Mouse (Mus musculus) ES-E14 (cell line): ENCODE results near the gene Tnrc18. TPM values are rescaled to one million over a fixed set of nuclear protein-coding genes. Genes with fewer than 3 reads are reported as not detected.

Experiments used
- DNase-seq: peaks from one replicate; pipeline ENCODE4 v3.0.0-alpha.2; 2013; ENCODE audit warnings: low read depth, low spot score
- H3K27ac ChIP-seq: 2 replicates; pipeline ENCODE4 v1.5.1; 2012; ENCODE audit warnings: low read depth, mild to moderate bottlenecking, low read length, moderate library complexity, mixed read lengths; ENCODE audit not compliant: poor library complexity, insufficient read depth, severe bottlenecking
- H3K36me3 ChIP-seq: 2 replicates; pipeline ENCODE4 v1.6.1; 2012; ENCODE audit warnings: mild to moderate bottlenecking, low read length, moderate library complexity, mixed read lengths; ENCODE audit not compliant: control insufficient read depth, poor library complexity, insufficient read depth, severe bottlenecking
- H3K4me1 ChIP-seq, 2 experiments: fragments of 150-350 bp in 1 of 2; sonication (generic) in 1 of 2; 2 replicates each; pipeline ENCODE4 v1.6.1; 2012; ENCODE audit warnings: low read length in 2 of 2, mild to moderate bottlenecking in 1 of 2, mixed read lengths in 1 of 2; ENCODE audit not compliant: control insufficient read depth in 2 of 2, insufficient read depth in 2 of 2, poor library complexity in 1 of 2
- H3K4me3 ChIP-seq, 2 experiments: fragments of 150-350 bp in 1 of 2; sonication (generic) in 1 of 2; 2 replicates each; pipeline ENCODE4 v1.5.1; 2012; ENCODE audit warnings: low read length in 2 of 2, low read depth in 1 of 2, mild to moderate bottlenecking in 1 of 2, mixed read lengths in 1 of 2; ENCODE audit not compliant: insufficient read depth in 1 of 2, poor library complexity in 1 of 2, severe bottlenecking in 1 of 2
- H3K9ac ChIP-seq: 2 replicates; pipeline ENCODE4 v1.6.1; 2012; ENCODE audit warnings: low read depth, mild to moderate bottlenecking, low read length, mixed read lengths; ENCODE audit not compliant: poor library complexity, insufficient read depth, severe bottlenecking
- H3K9me3 ChIP-seq: fragments of 150-350 bp; sonication (generic); 2 replicates; pipeline ENCODE4 v1.6.1; 2012; ENCODE audit warnings: low read depth, mild to moderate bottlenecking, low read length; ENCODE audit not compliant: control insufficient read depth, insufficient read depth
- CHD2 ChIP-seq: IDR thresholded peaks from 2 replicates; pipeline ENCODE4 v1.6.1; 2014; ENCODE audit warnings: mild to moderate bottlenecking, low read depth, low read length, inconsistent platforms
- HCFC1 ChIP-seq: IDR thresholded peaks from 2 replicates; pipeline ENCODE4 v1.6.1; 2012; ENCODE audit warnings: low read length, inconsistent platforms, borderline replicate concordance; ENCODE audit not compliant: insufficient read depth
- MAFK ChIP-seq: IDR thresholded peaks from 2 replicates; pipeline ENCODE4 v1.6.1; 2014; ENCODE audit warnings: mild to moderate bottlenecking, low read depth, low read length, inconsistent platforms; ENCODE audit not compliant: insufficient read depth
- ZC3H11A ChIP-seq: IDR thresholded peaks from 2 replicates; pipeline ENCODE4 v1.6.1; 2012; ENCODE audit warnings: low read depth, mild to moderate bottlenecking, inconsistent platforms, low read length, borderline replicate concordance
- ZNF384 ChIP-seq: IDR thresholded peaks from 2 replicates; pipeline ENCODE4 v1.6.1; 2012; ENCODE audit warnings: low read depth, low read length, inconsistent platforms
- in situ Hi-C, 2 experiments: fragments of 600-800 bp; cut with MboI; formaldehyde crosslinking; loops; one replicate each; pipeline ENCODE4 v1.15.1; 2025; ENCODE audit warnings: low sequenced_read_pairs in 2 of 2, inconsistent platforms in 1 of 2; ENCODE audit not compliant: unreplicated experiment in 2 of 2
- total RNA-seq: library from RNA; depleted of rRNA; stranded (reverse); fragments of 300-350 nt; gene quantifications from 2 replicates; pipeline ENCODE4 v1.2.3, GENCODE M21; 2012

The Tnrc18 gene
- total RNA-seq, 1 experiment, result 20.7 TPM

DNA sequence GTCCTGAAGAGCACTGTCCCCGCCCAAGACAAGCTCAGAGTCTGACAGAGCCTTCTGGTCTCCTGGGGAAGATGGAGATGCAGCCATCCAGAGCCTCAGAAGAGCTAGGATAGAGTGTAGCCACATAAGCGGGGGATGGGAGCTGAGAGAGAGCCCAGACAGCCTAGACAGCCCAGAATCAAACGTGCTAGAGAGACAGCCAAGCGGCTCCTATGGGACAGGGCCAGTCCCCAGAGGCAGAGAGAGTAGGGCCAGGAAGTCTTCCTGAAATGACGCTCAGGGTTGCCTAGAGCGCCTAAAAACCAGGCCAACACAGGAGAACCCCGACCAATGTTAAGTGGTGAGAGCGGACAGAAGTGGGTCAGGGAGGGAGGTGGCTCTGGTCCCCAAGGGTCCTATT, 39.3 kb downstream of the Tnrc18 start:
- no peak for DNase-seq
- H3K9ac ChIP-seq, result 0 out of 2 replicates have a peak overlapping the region, but pooled peaks have one; percentile 32
- no peak overlapping the region for H3K27ac ChIP-seq
- H3K4me3 ChIP-seq, result 0 out of 4 replicates have a peak overlapping the region, but pooled peaks of 1 of the 2 experiments have one; percentile 6
- H3K4me1 ChIP-seq, result peaks cover 0 to 17% of the 10 kb centered on the region in 2 experiments; a peak in 1 of 4 replicates
- in situ Hi-C loops, result no loop called here
- no peak for TF ChIP-seq ZC3H11A
- no peak for TF ChIP-seq HCFC1
- TF ChIP-seq MAFK, result no peak
- TF ChIP-seq CHD2, result no peak
- TF ChIP-seq ZNF384, result no peak
- H3K9me3 ChIP-seq, result no peaks in the 10 kb centered on the region
- peaks cover 5% of the 10 kb centered on the region; the same call in 1 of the 2 replicates for H3K36me3 ChIP-seq

DNA sequence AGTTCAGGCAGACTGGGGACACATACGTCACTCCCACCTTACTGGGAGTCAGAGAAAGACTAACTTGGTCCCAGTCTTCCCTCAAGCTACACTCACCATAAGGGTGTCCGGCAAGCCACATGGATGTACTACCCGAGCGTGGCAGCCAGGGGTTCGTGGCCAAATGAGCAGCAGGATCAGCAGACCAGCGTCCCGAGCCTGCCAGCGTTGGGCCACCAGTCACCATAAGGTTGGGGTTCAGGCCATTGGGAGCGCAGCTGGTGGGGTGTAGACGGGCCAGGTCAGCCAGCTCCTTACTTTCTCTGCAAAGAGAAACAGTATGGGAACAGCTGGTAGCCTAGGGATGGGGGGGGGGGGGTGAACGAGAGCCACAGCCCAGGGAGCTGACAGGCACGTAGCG, 41.4 kb downstream of the Tnrc18 start:
- DNase-seq, result no peak

DNA sequence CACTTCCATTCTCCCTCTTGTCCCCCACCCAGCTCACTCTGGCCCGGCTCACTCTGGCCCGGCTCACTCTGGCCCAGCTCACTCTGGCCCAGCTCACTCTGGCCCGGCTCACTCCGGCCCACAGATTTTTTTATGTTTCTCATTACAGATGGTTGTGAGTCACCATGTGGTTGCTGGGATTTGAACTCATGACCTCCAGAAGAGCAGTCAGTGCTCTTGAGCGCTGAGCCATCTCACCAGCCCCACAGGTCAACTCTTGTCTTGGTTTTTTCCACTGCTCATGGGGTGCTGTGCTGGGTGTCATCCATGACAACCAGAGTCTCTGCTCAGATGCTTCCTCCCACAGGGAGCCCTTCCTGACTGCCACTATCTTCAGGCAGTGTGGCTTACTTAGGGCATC, 42.7 kb downstream of the Tnrc18 start:
- Histone ChIP-seq H3K9ac (no peak overlapping the region), H3K4me3 (no peak overlapping the region), H3K4me1 (peaks cover 0 to 12% of the 10 kb centered on the region in 2 experiments; a peak in 2 of 4 replicates), H3K9me3 (no peaks in the 10 kb centered on the region), H3K36me3 (peaks cover 21% of the 10 kb centered on the region; the same call in 1 of the 2 replicates), H3K27ac (no peak overlapping the region)
- TF ChIP-seq CHD2 (no peak), HCFC1 (no peak), ZC3H11A (no peak), ZNF384 (no peak), MAFK (no peak)
- no peak for DNase-seq
- in situ Hi-C loops, result no loop called here

More for the DNA sequence above, 41.4 kb downstream of the Tnrc18 start:
- Histone ChIP-seq H3K9ac (no peak overlapping the region), H3K4me3 (no peak overlapping the region), H3K36me3 (peaks cover 21% of the 10 kb centered on the region; the same call in 1 of the 2 replicates), H3K9me3 (no peaks in the 10 kb centered on the region), H3K4me1 (peaks cover 0 to 10% of the 10 kb centered on the region in 2 experiments; a peak in 1 of 4 replicates), H3K27ac (no peak overlapping the region)
- in situ Hi-C loops, result no loop called here
- TF ChIP-seq HCFC1 (no peak), ZNF384 (no peak), ZC3H11A (no peak), MAFK (no peak), CHD2 (no peak)

DNA sequence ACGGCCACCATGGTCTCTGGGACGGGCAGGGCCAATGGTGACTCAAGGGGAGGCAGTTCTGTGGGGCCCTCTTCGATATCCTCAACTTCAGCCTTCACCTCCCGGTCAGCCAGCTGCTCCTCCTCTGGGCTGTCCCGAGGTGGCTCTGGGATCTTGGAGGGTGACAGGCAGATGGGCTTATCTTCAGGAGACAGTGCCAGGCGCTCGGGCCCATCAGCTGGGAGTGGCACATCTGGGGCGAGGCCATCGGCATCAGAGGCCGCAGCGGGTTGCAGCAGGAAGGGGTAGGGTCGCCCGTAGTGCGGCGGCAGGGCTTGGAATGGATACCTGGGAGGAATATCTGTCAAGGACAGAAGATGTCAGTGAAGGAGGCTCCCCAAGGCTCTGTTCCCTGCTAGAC, 45.5 kb downstream of the Tnrc18 start:
- H3K4me3 ChIP-seq, result no peak overlapping the region
- TF ChIP-seq HCFC1 (no peak), ZC3H11A (no peak), MAFK (no peak), CHD2 (no peak), ZNF384 (no peak)
- no peaks in the 10 kb centered on the region for H3K9me3 ChIP-seq
- no peak overlapping the region for H3K9ac ChIP-seq
- no peak overlapping the region for H3K27ac ChIP-seq
- in situ Hi-C loops, result no loop called here
- H3K36me3 ChIP-seq, result peaks cover 21% of the 10 kb centered on the region; the same call in 1 of the 2 replicates
- H3K4me1 ChIP-seq, result peaks cover 11 to 22% of the 10 kb centered on the region in 2 experiments
- no peak for DNase-seq

DNA sequence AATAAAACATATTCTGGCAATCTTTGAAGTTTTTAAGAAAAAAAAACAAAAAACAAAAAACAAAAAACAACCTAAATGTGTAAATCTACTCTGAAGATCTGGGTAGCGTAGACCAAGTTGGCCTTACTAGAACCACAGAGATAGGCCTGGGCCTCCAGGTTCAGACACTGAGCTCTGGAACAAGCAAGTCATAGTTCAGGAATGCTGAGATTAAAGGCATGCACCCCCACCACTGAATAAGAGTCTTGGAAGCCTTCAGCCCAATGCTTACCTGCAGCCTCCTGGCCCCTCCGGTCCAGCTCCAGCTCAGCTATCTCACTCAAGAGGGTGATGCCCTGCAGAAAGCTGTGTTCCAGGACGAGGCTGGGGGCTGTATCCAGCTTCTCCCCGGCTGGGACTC, 46.4 kb downstream of the Tnrc18 start:
- in situ Hi-C loops, result no loop called here
- Histone ChIP-seq H3K4me3 (no peak overlapping the region), H3K27ac (no peak overlapping the region), H3K9me3 (no peaks in the 10 kb centered on the region), H3K36me3 (peaks cover 20% of the 10 kb centered on the region; the same call in 1 of the 2 replicates), H3K4me1 (peaks cover 11 to 22% of the 10 kb centered on the region in 2 experiments), H3K9ac (no peak overlapping the region)
- TF ChIP-seq CHD2, result no peak
- TF ChIP-seq ZC3H11A, result no peak
- no peak for TF ChIP-seq HCFC1
- TF ChIP-seq ZNF384, result no peak
- TF ChIP-seq MAFK, result no peak
- DNase-seq, result no peak
